Mouse (Mus musculus) ES-E14 (cell line): Measurements from ENCODE around the gene Abhd4. TPM values are rescaled to one million over a fixed set of nuclear protein-coding genes. Genes with fewer than 3 reads are reported as not detected.

Experiments used
- DNase-seq: peaks from one replicate; pipeline ENCODE4 v3.0.0-alpha.2; 2013; ENCODE audit warnings: low read depth, low spot score
- H3K27ac ChIP-seq: 2 replicates; pipeline ENCODE4 v1.5.1; 2012; ENCODE audit warnings: low read depth, mild to moderate bottlenecking, low read length, moderate library complexity, mixed read lengths; ENCODE audit not compliant: poor library complexity, insufficient read depth, severe bottlenecking
- H3K36me3 ChIP-seq: 2 replicates; pipeline ENCODE4 v1.6.1; 2012; ENCODE audit warnings: mild to moderate bottlenecking, low read length, moderate library complexity, mixed read lengths; ENCODE audit not compliant: control insufficient read depth, poor library complexity, insufficient read depth, severe bottlenecking
- H3K4me1 ChIP-seq, 2 experiments: fragments of 150-350 bp in 1 of 2; sonication (generic) in 1 of 2; 2 replicates each; pipeline ENCODE4 v1.6.1; 2012; ENCODE audit warnings: low read length in 2 of 2, mild to moderate bottlenecking in 1 of 2, mixed read lengths in 1 of 2; ENCODE audit not compliant: control insufficient read depth in 2 of 2, insufficient read depth in 2 of 2, poor library complexity in 1 of 2
- H3K4me3 ChIP-seq, 2 experiments: fragments of 150-350 bp in 1 of 2; sonication (generic) in 1 of 2; 2 replicates each; pipeline ENCODE4 v1.5.1; 2012; ENCODE audit warnings: low read length in 2 of 2, low read depth in 1 of 2, mild to moderate bottlenecking in 1 of 2, mixed read lengths in 1 of 2; ENCODE audit not compliant: insufficient read depth in 1 of 2, poor library complexity in 1 of 2, severe bottlenecking in 1 of 2
- H3K9ac ChIP-seq: 2 replicates; pipeline ENCODE4 v1.6.1; 2012; ENCODE audit warnings: low read depth, mild to moderate bottlenecking, low read length, mixed read lengths; ENCODE audit not compliant: poor library complexity, insufficient read depth, severe bottlenecking
- H3K9me3 ChIP-seq: fragments of 150-350 bp; sonication (generic); 2 replicates; pipeline ENCODE4 v1.6.1; 2012; ENCODE audit warnings: low read depth, mild to moderate bottlenecking, low read length; ENCODE audit not compliant: control insufficient read depth, insufficient read depth
- CHD2 ChIP-seq: IDR thresholded peaks from 2 replicates; pipeline ENCODE4 v1.6.1; 2014; ENCODE audit warnings: mild to moderate bottlenecking, low read depth, low read length, inconsistent platforms
- HCFC1 ChIP-seq: IDR thresholded peaks from 2 replicates; pipeline ENCODE4 v1.6.1; 2012; ENCODE audit warnings: low read length, inconsistent platforms, borderline replicate concordance; ENCODE audit not compliant: insufficient read depth
- MAFK ChIP-seq: IDR thresholded peaks from 2 replicates; pipeline ENCODE4 v1.6.1; 2014; ENCODE audit warnings: mild to moderate bottlenecking, low read depth, low read length, inconsistent platforms; ENCODE audit not compliant: insufficient read depth
- ZC3H11A ChIP-seq: IDR thresholded peaks from 2 replicates; pipeline ENCODE4 v1.6.1; 2012; ENCODE audit warnings: low read depth, mild to moderate bottlenecking, inconsistent platforms, low read length, borderline replicate concordance
- ZNF384 ChIP-seq: IDR thresholded peaks from 2 replicates; pipeline ENCODE4 v1.6.1; 2012; ENCODE audit warnings: low read depth, low read length, inconsistent platforms
- in situ Hi-C, 2 experiments: fragments of 600-800 bp; cut with MboI; formaldehyde crosslinking; loops; one replicate each; pipeline ENCODE4 v1.15.1; 2025; ENCODE audit warnings: low sequenced_read_pairs in 2 of 2, inconsistent platforms in 1 of 2; ENCODE audit not compliant: unreplicated experiment in 2 of 2
- total RNA-seq: library from RNA; depleted of rRNA; stranded (reverse); fragments of 300-350 nt; gene quantifications from 2 replicates; pipeline ENCODE4 v1.2.3, GENCODE M21; 2012

Gene Abhd4
- total RNA-seq, 1 experiment = 17.6 TPM

- no peak overlapping the region for H3K27ac ChIP-seq
- H3K9me3 ChIP-seq = no peaks in the 10 kb centered on the region
- in situ Hi-C loops = no loop called here
- H3K36me3 ChIP-seq = no peaks in the 10 kb centered on the region
- DNase-seq = no peak
- H3K4me3 ChIP-seq = no peak overlapping the region
- H3K4me1 ChIP-seq = no peaks in the 10 kb centered on the region; a peak in 1 of 4 replicates
- TF ChIP-seq MAFK (no peak), ZNF384 (no peak), HCFC1 (no peak), CHD2 (no peak), ZC3H11A (no peak)
- H3K9ac ChIP-seq = no peak overlapping the region
Measured at GRCm38 (mm10) chr14:54206750-54207550, 47.0 kb upstream of the Abhd4 start.

DNA sequence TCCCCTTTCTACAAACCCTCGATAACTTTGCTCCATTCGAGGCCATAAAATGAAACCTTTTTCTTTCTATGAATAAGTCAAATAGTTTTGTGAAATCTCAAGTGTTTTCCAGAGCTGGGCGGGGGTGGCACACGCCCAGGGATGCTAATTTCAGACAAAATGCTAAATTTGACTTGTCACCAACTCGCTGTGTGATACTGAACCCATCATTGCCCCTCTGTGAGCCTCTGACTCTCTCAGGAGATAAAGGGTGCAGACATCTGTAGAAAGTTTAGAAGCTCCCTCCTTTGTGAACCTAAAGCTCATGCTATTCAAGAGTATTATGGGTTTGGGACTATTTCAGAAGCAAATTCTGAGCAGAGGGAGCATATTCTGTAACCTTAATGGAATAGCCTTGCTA is 46.1 kb upstream of the Abhd4 start:
- Histone ChIP-seq H3K27ac (no peak overlapping the region), H3K9me3 (no peaks in the 10 kb centered on the region), H3K9ac (no peak overlapping the region), H3K4me3 (no peak overlapping the region), H3K4me1 (no peaks in the 10 kb centered on the region; a peak in 1 of 4 replicates), H3K36me3 (no peaks in the 10 kb centered on the region)
- no peak for TF ChIP-seq CHD2
- TF ChIP-seq ZNF384 = no peak
- no peak for TF ChIP-seq MAFK
- no peak for TF ChIP-seq ZC3H11A
- TF ChIP-seq HCFC1 = no peak
- DNase-seq = no peak
- in situ Hi-C loops = no loop called here

DNA sequence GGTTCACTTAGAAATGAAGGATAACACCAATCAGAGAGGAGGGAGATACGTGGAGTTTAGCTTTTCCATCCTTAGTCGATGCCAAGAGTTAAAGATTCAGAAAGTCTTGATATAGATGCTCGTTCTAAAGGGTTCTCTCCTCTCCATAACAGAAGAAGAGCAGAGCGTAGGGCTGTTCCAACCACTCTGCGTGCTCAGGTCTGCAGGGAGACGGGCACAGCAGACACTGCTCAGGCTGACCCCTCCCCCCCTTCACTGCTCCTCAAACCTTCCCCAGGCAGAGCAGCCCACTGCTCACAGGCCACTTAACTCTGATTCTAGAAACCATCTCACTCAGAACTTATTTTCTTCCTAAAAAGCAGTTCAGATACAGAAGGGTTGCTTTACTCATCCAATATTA is 45.2 kb upstream of the Abhd4 start:
- in situ Hi-C loops = no loop called here
- no peak overlapping the region for H3K4me3 ChIP-seq
- no peak overlapping the region for H3K27ac ChIP-seq

GRCm38 (mm10) chr14:54209932-54210331 is 44.1 kb upstream of the Abhd4 start:
- Histone ChIP-seq H3K36me3 (no peaks in the 10 kb centered on the region), H3K9ac (no peak overlapping the region), H3K27ac (no peak overlapping the region), H3K9me3 (no peaks in the 10 kb centered on the region), H3K4me3 (no peak overlapping the region), H3K4me1 (no peaks in the 10 kb centered on the region; a peak in 1 of 4 replicates)
- DNase-seq = no peak
- in situ Hi-C loops = no loop called here
- TF ChIP-seq MAFK (no peak), HCFC1 (no peak), ZNF384 (no peak)

More for the DNA sequence above, 45.2 kb upstream of the Abhd4 start:
- no peak for DNase-seq
- TF ChIP-seq CHD2 (no peak), MAFK (no peak), ZC3H11A (no peak), ZNF384 (no peak), HCFC1 (no peak)
- Histone ChIP-seq H3K9me3 (no peaks in the 10 kb centered on the region), H3K36me3 (no peaks in the 10 kb centered on the region), H3K9ac (no peak overlapping the region), H3K4me1 (no peaks in the 10 kb centered on the region; a peak in 1 of 4 replicates)
